Comparison of ENCODE assay signal across 9 mouse cellular contexts in genomic region chr5:35680958-35681357, GRCm38 (mm10). TPM values are rescaled to one million over a fixed set of nuclear protein-coding genes. Genes with fewer than 3 reads are reported as not detected.
A peak's percentile ranks its signal among the peaks of the same experiment; 100 is the strongest.
DNase-seq lines count a peak whose midpoint lies in the region; ATAC-seq and TF ChIP-seq lines count a peak whose summit lies in the region.
"Had no signal": no experiment of that assay in that cellular context is flagged by ENCODE, and none has a peak within 500 bp of the region (broad histone marks: within the 10 kb centered on the region; RNA-seq: fewer than 3 reads in every experiment).

No protein-coding gene starts in this region.

- TF ChIP-seq POLR2A in heart, adult 2 months (IDR thresholded peaks at IDR 0.05; ENCODE audit: insufficient read depth, low read depth, low read length): no peak

- H3K4me1 ChIP-seq in heart, adult 2 months (ENCODE audit: control insufficient read depth, insufficient read depth, low read length): peaks cover 1% of the 10 kb centered on the region; the same call in 1 of the 2 replicates

- H3K27ac ChIP-seq in heart, adult 2 months: no peak overlapping the region

- TF ChIP-seq EP300 in heart, adult 2 months (IDR thresholded peaks at IDR 0.05; ENCODE audit: insufficient read depth, low read depth, low read length): peak; percentile 75; the same call in 1 of the 2 replicates

- ATAC-seq in cerebellum, adult (ENCODE audit: insufficient number of reproducible peaks, low FRiP score, low TSS enrichment): no peak
- ATAC-seq: Patski had no signal

- H3K79me2 ChIP-seq in heart, adult 2 months (replicated peaks; ENCODE audit: control insufficient read depth, insufficient read depth, low read length): no peaks in the 10 kb centered on the region

- DNase-seq in heart, adult 2 months: peak in 1 of 2 experiments; percentile 68
- DNase-seq in heart, postnatal 25 days (ENCODE audit: low spot score): no peak
- peak; percentile 61 for DNase-seq in urinary bladder, postnatal 14 days (ENCODE audit: low spot score)
- DNase-seq in urinary bladder, adult 2 months (ENCODE audit: low spot score): no peak
- DNase-seq in kidney, postnatal 25 days: peak; percentile 62 to 73
- no peak for DNase-seq in spleen, adult 18-20 months
- DNase-seq in thymus, postnatal 4 days: no peak

- 31% methylated on average over 2 of the region's 2 CpGs for WGBS in heart, adult 2 months

- H3K4me3 ChIP-seq in heart, adult 2 months: no peak overlapping the region

- H3K9ac ChIP-seq in heart, adult 2 months (ENCODE audit: low read depth, low read length): no peak overlapping the region

- intact Hi-C loops in heart, adult 2 months (cut with DNase I): loop anchor here (1.0 kb wide), 1 partner anchor 86 kb away; no protein-coding TSS in a partner anchor
- intact Hi-C loops in heart, postnatal 25 days (cut with DNase I): loop anchor here (2.0 kb wide), 1 partner anchor 84 kb away; no protein-coding TSS in a partner anchor

- no peaks in the 10 kb centered on the region for H3K36me3 ChIP-seq in heart, adult 2 months (ENCODE audit: control insufficient read depth, insufficient read depth, low read length)

- peak; percentile 79 for TF ChIP-seq CTCF in heart, adult 2 months (IDR thresholded peaks at IDR 0.05)

- peaks cover 2% of the 10 kb centered on the region for H3K27me3 ChIP-seq in heart, adult 2 months (ENCODE audit: control insufficient read depth, insufficient read depth, low read length)
- H3K27me3 ChIP-seq: Patski had no signal

RNA-seq across cellular contexts. Expression of gene Htra3, which starts 1.4 kb away (rescaled TPM):
- total RNA-seq in heart, adult 2 months (2021): 100 to 1,000 TPM; 101 to 102 TPM
- polyA plus RNA-seq in heart, adult 2 months (2012; rRNA removed): 130 and 147 TPM in 2 replicates
- 100 to 1,000 TPM; 116 to 131 TPM for total RNA-seq in heart, postnatal 25 days (2021)
- polyA plus RNA-seq in urinary bladder, adult 2 months (2012; rRNA removed): 90.2 and 126 TPM in 2 replicates

RNA-seq across cellular contexts. Expression of gene Sh3tc1, which starts 58.8 kb away (rescaled TPM):
- total RNA-seq in heart, adult 2 months (2021): 1 to 10 TPM; 5.7 to 7.2 TPM
- polyA plus RNA-seq in heart, adult 2 months (2012; rRNA removed): 6.3 and 6.8 TPM in 2 replicates
- 10 to 100 TPM in 1 of 2 experiments, 1 to 10 TPM in 1; 9.7 to 10.5 TPM for total RNA-seq in heart, postnatal 25 days (2021)
- polyA plus RNA-seq in urinary bladder, adult 2 months (2012; rRNA removed): 2.4 and 3.2 TPM in 2 replicates

Comparison
In these comparisons a context has a peak if more than half of its experiments do, and no peak if none do; other contexts are left out.
1. DNase-seq: peak in urinary bladder, postnatal 14 days (single experiment) and kidney, postnatal 25 days (2 of 2); none in heart, postnatal 25 days (single experiment), urinary bladder, adult 2 months (single experiment), spleen, adult 18-20 months (0 of 2) and thymus, postnatal 4 days (single experiment).